Mouse (Mus musculus) ES-E14 (cell line): ENCODE data around the gene Grap2. TPM values are rescaled to one million over a fixed set of nuclear protein-coding genes. Genes with fewer than 3 reads are reported as not detected.

Experiments
- DNase-seq: peaks from one replicate; pipeline ENCODE4 v3.0.0-alpha.2; 2013; ENCODE audit warnings: low read depth, low spot score
- H3K27ac ChIP-seq: 2 replicates; pipeline ENCODE4 v1.5.1; 2012; ENCODE audit warnings: low read depth, mild to moderate bottlenecking, low read length, moderate library complexity, mixed read lengths; ENCODE audit not compliant: poor library complexity, insufficient read depth, severe bottlenecking
- H3K36me3 ChIP-seq: 2 replicates; pipeline ENCODE4 v1.6.1; 2012; ENCODE audit warnings: mild to moderate bottlenecking, low read length, moderate library complexity, mixed read lengths; ENCODE audit not compliant: control insufficient read depth, poor library complexity, insufficient read depth, severe bottlenecking
- H3K4me1 ChIP-seq, 2 experiments: fragments of 150-350 bp in 1 of 2; sonication (generic) in 1 of 2; 2 replicates each; pipeline ENCODE4 v1.6.1; 2012; ENCODE audit warnings: low read length in 2 of 2, mild to moderate bottlenecking in 1 of 2, mixed read lengths in 1 of 2; ENCODE audit not compliant: control insufficient read depth in 2 of 2, insufficient read depth in 2 of 2, poor library complexity in 1 of 2
- H3K4me3 ChIP-seq, 2 experiments: fragments of 150-350 bp in 1 of 2; sonication (generic) in 1 of 2; 2 replicates each; pipeline ENCODE4 v1.5.1; 2012; ENCODE audit warnings: low read length in 2 of 2, low read depth in 1 of 2, mild to moderate bottlenecking in 1 of 2, mixed read lengths in 1 of 2; ENCODE audit not compliant: insufficient read depth in 1 of 2, poor library complexity in 1 of 2, severe bottlenecking in 1 of 2
- H3K9ac ChIP-seq: 2 replicates; pipeline ENCODE4 v1.6.1; 2012; ENCODE audit warnings: low read depth, mild to moderate bottlenecking, low read length, mixed read lengths; ENCODE audit not compliant: poor library complexity, insufficient read depth, severe bottlenecking
- H3K9me3 ChIP-seq: fragments of 150-350 bp; sonication (generic); 2 replicates; pipeline ENCODE4 v1.6.1; 2012; ENCODE audit warnings: low read depth, mild to moderate bottlenecking, low read length; ENCODE audit not compliant: control insufficient read depth, insufficient read depth
- CHD2 ChIP-seq: IDR thresholded peaks from 2 replicates; pipeline ENCODE4 v1.6.1; 2014; ENCODE audit warnings: mild to moderate bottlenecking, low read depth, low read length, inconsistent platforms
- HCFC1 ChIP-seq: IDR thresholded peaks from 2 replicates; pipeline ENCODE4 v1.6.1; 2012; ENCODE audit warnings: low read length, inconsistent platforms, borderline replicate concordance; ENCODE audit not compliant: insufficient read depth
- MAFK ChIP-seq: IDR thresholded peaks from 2 replicates; pipeline ENCODE4 v1.6.1; 2014; ENCODE audit warnings: mild to moderate bottlenecking, low read depth, low read length, inconsistent platforms; ENCODE audit not compliant: insufficient read depth
- ZC3H11A ChIP-seq: IDR thresholded peaks from 2 replicates; pipeline ENCODE4 v1.6.1; 2012; ENCODE audit warnings: low read depth, mild to moderate bottlenecking, inconsistent platforms, low read length, borderline replicate concordance
- ZNF384 ChIP-seq: IDR thresholded peaks from 2 replicates; pipeline ENCODE4 v1.6.1; 2012; ENCODE audit warnings: low read depth, low read length, inconsistent platforms
- in situ Hi-C, 2 experiments: fragments of 600-800 bp; cut with MboI; formaldehyde crosslinking; loops; one replicate each; pipeline ENCODE4 v1.15.1; 2025; ENCODE audit warnings: low sequenced_read_pairs in 2 of 2, inconsistent platforms in 1 of 2; ENCODE audit not compliant: unreplicated experiment in 2 of 2
- total RNA-seq: library from RNA; depleted of rRNA; stranded (reverse); fragments of 300-350 nt; gene quantifications from 2 replicates; pipeline ENCODE4 v1.2.3, GENCODE M21; 2012

The Grap2 gene
- total RNA-seq, 1 experiment, result 0.45 TPM

DNA sequence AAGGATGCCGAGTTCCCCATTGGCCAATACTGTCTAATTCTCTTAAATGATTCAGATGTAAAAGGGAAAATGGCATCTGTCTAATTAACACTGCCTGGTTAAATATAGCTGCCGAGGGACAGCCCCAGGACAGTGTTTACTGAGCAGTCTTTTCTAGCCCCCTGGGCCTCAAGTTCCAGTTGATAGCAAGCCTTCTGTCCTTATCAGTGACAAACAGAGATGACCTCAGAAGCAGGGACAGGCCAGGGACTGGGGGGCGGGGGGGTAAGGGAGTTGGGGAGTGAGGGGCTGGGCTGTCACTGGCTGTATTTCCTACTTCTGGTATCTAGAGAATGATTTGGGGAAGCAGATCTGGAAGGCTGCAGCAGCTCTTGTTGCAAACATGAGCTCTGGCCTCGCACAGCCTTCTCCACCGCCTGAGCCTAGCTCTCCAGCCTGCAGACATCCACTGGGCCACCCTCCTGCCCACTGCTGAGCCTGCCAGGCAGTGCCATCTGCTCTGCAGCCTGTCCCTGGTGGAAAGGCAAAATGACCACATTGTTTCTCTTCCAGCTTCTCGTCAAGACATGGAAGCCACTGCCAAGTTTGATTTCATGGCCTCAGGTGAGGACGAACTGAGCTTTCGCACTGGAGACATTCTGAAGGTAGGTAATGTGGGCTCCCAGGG lies 50.9 kb downstream of the Grap2 start:
- Histone ChIP-seq H3K36me3 (no peaks in the 10 kb centered on the region), H3K27ac (no peak overlapping the region), H3K9ac (no peak overlapping the region), H3K4me3 (no peak overlapping the region), H3K4me1 (peaks cover 4 to 14% of the 10 kb centered on the region in 2 experiments; a peak in 3 of 4 replicates), H3K9me3 (no peaks in the 10 kb centered on the region)
- DNase-seq, result no peak
- in situ Hi-C loops, result no loop called here
- no peak for TF ChIP-seq HCFC1
- no peak for TF ChIP-seq MAFK
- no peak for TF ChIP-seq ZNF384
- TF ChIP-seq ZC3H11A, result no peak
- no peak for TF ChIP-seq CHD2

DNA sequence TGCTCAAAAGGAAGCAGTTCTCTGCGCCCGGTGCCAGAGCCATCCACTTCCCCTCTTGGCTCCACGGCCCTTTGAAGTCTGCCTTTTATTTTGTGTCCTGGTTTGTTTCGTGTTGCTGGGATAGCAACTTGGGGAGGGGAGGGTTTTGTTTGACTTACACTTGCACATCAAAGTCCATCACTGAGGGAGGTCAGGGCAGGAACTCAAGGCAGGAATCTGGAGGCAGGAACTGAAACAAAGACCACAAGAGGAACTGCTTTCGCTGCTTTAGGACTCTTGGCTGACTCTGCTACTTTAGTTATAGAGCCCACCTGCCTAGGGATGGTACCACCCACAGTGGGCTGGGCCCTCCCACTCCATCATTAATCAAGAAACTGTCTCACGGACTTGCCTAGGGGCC lies 54.1 kb downstream of the Grap2 start:
- DNase-seq, result no peak
- no peak overlapping the region for H3K4me3 ChIP-seq
- H3K27ac ChIP-seq, result no peak overlapping the region
- H3K9ac ChIP-seq, result no peak overlapping the region
- TF ChIP-seq HCFC1 (no peak), ZNF384 (no peak), MAFK (no peak), ZC3H11A (no peak), CHD2 (no peak)
- H3K9me3 ChIP-seq, result no peaks in the 10 kb centered on the region
- in situ Hi-C loops, result no loop called here
- H3K4me1 ChIP-seq, result peaks cover 0 to 4% of the 10 kb centered on the region in 2 experiments; a peak in 1 of 4 replicates
- H3K36me3 ChIP-seq, result no peaks in the 10 kb centered on the region

DNA sequence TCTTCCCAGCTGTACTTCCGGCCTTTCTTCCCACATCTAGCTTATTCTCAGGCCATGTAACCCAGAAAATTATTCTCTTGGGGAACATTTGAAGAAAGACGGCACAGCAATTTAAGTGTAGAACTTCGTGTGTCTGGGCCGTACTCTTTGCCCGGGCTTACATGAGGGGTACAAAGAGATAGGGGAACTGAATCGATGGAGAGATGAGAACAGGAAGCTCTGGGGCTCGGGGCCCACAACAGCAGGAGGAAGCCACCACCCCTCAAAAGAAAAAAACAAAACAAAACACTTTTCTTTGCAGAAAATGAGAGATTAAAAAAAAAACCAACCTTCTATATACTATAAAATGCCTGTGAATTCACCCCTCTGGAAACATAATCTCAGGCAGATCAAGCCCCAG lies 57.8 kb downstream of the Grap2 start:
- in situ Hi-C loops, result no loop called here
- TF ChIP-seq CHD2, result no peak
- TF ChIP-seq MAFK, result no peak
- TF ChIP-seq ZC3H11A, result no peak
- TF ChIP-seq ZNF384, result no peak
- TF ChIP-seq HCFC1, result no peak
- DNase-seq, result no peak
- no peak overlapping the region for H3K27ac ChIP-seq
- H3K4me1 ChIP-seq, result peaks cover 0 to 3% of the 10 kb centered on the region in 2 experiments; a peak in 1 of 4 replicates
- no peaks in the 10 kb centered on the region for H3K9me3 ChIP-seq
- H3K36me3 ChIP-seq, result no peaks in the 10 kb centered on the region
- no peak overlapping the region for H3K9ac ChIP-seq
- no peak overlapping the region for H3K4me3 ChIP-seq

DNA sequence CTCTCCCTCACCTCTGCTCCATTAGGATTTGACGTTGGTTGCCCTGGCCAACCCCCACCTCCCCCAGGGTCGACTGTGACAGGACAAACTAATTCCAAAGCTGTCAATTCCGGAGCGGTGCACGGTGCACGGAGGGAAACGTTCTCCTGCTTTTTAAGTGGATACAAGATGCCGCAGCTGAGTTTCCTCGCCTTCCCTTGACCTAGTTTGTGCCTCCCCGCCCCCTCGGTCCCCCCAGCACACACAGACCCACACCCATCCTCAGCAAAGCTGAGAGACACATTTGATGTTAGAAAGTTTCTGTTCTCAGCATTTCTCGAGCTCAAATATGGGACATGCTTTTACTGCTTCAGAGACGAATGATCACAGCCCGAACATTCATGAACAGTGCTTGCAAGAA lies 58.3 kb downstream of the Grap2 start:
- no peak overlapping the region for H3K9ac ChIP-seq
- in situ Hi-C loops, result no loop called here
- TF ChIP-seq CHD2 (no peak), ZNF384 (no peak), ZC3H11A (no peak), MAFK (no peak), HCFC1 (no peak)
- H3K4me1 ChIP-seq, result peaks cover 0 to 6% of the 10 kb centered on the region in 2 experiments; a peak in 1 of 4 replicates
- no peak overlapping the region for H3K27ac ChIP-seq
- no peaks in the 10 kb centered on the region for H3K9me3 ChIP-seq
- no peak for DNase-seq
- H3K4me3 ChIP-seq, result no peak overlapping the region
- H3K36me3 ChIP-seq, result no peaks in the 10 kb centered on the region

DNA sequence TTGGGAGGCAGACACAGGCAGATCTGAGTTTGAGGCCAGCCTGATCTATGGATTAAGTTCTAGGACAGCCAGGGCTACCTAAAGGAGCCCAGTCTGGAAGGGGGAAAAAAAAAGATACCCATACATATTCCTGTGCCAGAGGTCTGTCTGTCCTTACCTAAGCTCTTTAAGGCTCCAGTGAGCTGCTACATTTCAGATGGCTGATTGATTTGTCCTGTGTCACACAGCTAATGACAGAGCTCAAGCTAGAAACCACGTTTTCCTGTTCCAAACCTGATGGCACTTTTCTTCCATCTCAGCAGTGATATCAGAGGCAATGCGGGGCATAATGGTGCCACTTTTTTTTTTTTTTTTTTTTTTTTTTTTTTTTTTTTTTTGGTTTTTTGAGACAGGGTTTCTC lies 58.9 kb downstream of the Grap2 start:
- no peaks in the 10 kb centered on the region for H3K36me3 ChIP-seq
- TF ChIP-seq ZC3H11A, result no peak
- TF ChIP-seq ZNF384, result no peak
- TF ChIP-seq CHD2, result no peak
- no peak for TF ChIP-seq HCFC1
- TF ChIP-seq MAFK, result no peak
- H3K9ac ChIP-seq, result no peak overlapping the region
- DNase-seq, result no peak
- H3K4me1 ChIP-seq, result peaks cover 0 to 6% of the 10 kb centered on the region in 2 experiments; a peak in 1 of 4 replicates
- no peaks in the 10 kb centered on the region for H3K9me3 ChIP-seq
- no peak overlapping the region for H3K4me3 ChIP-seq
- in situ Hi-C loops, result no loop called here
- no peak overlapping the region for H3K27ac ChIP-seq
